Mouse (Mus musculus): ENCODE measurements around the gene Coq9. TPM values are rescaled to one million over a fixed set of nuclear protein-coding genes. Genes with fewer than 3 reads are reported as not detected.

Gene Coq9
- total and polyA plus RNA-seq, 3 experiments, result 91.9 to 169 TPM; not detected in 1

DNA sequence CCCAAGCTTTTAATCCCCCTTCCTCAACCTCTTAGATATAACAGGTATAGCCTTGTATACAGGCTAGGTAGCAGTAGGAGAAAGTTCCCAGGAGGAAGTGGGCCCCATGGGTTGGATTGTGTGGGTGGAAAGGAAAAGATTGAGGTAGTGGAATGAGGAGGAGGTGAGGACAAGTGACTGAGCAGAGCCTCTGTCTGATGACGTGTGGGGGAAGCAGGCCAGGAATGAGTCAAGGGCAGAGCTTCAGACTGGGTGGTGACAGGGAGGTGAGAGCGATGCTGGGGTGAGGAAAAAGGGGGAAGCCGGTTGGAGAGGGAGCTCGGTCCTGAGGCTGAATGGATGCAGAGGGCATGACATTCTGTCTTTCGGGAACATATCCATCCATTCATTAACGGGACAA lies 34.6 kb upstream of the Coq9 start (continued):
- no peak for TF ChIP-seq MAZ (IDR thresholded peaks at IDR 0.05; ENCODE audit: low read depth, low read length)

DNA sequence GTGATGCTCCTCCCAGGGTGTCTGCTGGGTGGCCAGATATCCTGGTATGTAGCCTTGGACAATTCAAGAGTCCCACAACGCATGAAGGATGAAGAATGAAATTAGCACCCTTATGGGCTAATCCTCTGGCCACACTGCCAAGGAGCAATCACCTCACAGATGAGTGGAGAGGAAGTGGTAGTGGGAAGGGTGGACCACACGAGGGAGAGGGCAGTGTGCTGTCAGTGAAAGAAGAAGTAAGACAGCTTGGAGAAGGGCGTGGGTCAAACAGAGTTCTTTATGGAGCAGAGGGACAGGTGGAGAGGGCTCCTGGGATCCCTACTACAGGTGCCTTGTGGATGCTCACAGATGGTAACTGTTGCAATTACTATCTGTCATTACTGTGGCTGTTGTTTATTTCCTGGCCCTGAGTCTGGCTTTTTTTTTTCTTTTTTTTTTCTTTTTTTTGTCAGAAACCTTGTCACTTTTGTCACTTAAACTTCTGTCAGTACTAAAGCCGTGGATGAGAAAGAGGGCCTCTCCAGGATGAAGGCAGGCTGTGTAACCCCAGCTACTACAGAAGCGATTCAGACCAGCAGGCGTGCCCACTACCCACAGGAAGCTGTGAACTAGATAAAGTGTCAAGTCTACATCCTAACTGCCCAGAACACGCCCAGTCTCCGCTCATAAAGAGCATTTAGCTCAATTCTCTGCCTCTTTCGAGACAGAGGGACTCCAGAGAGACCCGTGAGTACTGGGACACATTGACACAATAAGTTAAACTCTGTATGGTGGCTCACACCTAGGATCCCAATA lies 33.4 kb upstream of the Coq9 start:
- no peak overlapping the region for H3K9ac ChIP-seq (ENCODE audit: control insufficient read depth, low read depth, low read length, poor library complexity, severe bottlenecking)

DNA sequence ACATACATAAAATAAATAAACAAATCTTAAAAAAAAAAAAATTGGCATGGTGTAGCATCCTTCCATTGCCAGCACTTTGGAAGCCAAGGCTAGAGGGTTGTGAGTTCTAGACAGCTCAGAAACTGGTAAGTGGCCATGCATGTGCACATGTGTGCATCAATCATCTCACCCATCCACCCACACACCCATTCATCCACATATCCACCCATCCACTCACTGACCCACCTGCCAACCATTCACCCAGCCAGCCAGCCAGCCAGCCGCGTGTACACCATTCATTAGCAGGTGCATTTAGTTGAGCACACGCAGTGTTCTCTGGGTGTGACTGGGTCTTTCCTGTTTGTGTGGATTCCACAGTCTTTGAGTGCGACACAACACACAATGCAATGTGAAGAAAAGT lies 32.3 kb upstream of the Coq9 start:
- H3K4me1 ChIP-seq (ENCODE audit: control insufficient read depth in 1 of 2, insufficient read depth in 2 of 2, low read length in 2 of 2), result peaks cover 8 to 37% of the 10 kb centered on the region in 2 experiments

More for the DNA sequence above, 33.4 kb upstream of the Coq9 start:
- H3K27ac ChIP-seq (ENCODE audit: control insufficient read depth, low read depth, low read length), result no peak overlapping the region
- no peaks in the 10 kb centered on the region for H3K27me3 ChIP-seq (ENCODE audit: control insufficient read depth in 1 of 2, insufficient read depth in 2 of 2, low read length in 2 of 2)
- H3K79me2 ChIP-seq (ENCODE audit: control insufficient read depth, insufficient read depth, low read length, poor library complexity), result no peaks in the 10 kb centered on the region
- H3K4me3 ChIP-seq (ENCODE audit: control insufficient read depth in 1 of 2, insufficient read depth in 1 of 2, low read depth in 2 of 2, low read length in 2 of 2), result no peak overlapping the region
- H3K36me3 ChIP-seq (ENCODE audit: control insufficient read depth in 1 of 2, insufficient read depth in 2 of 2, low read length in 2 of 2), result peaks cover 0 to 19% of the 10 kb centered on the region in 2 experiments; a peak in 2 of 4 replicates
- peaks cover 8 to 43% of the 10 kb centered on the region in 2 experiments for H3K4me1 ChIP-seq (ENCODE audit: control insufficient read depth in 1 of 2, insufficient read depth in 2 of 2, low read length in 2 of 2)
- TF ChIP-seq SMC3 (IDR thresholded peaks at IDR 0.05; ENCODE audit: low read depth, low read length) (0 out of 2 replicates have a peak, but pooled peaks have one; percentile 2), ELF1 (IDR thresholded peaks at IDR 0.05; ENCODE audit: low read depth, low read length) (no peak), NELFE (IDR thresholded peaks at IDR 0.05; ENCODE audit: low read depth, low read length) (no peak), EP300 (IDR thresholded peaks at IDR 0.05; ENCODE audit: low read depth in 1 of 2, low read length in 2 of 2) (peak in 1 of 2 experiments; percentile 40; a peak in 3 of 4 replicates), MXI1 (IDR thresholded peaks at IDR 0.05; ENCODE audit: low read depth, low read length) (no peak), GATA1 (IDR thresholded peaks at IDR 0.05; ENCODE audit: low read depth, low read length) (peak; percentile 38; the same call in 1 of the 2 replicates), BHLHE40 (IDR thresholded peaks at IDR 0.05; ENCODE audit: borderline replicate concordance, low read depth, low read length) (0 out of 2 replicates have a peak, but pooled peaks have one; percentile 12), ZNF384 (IDR thresholded peaks at IDR 0.05; ENCODE audit: low read depth, low read length) (peak; percentile 49; the same call in 1 of the 2 replicates), TBP (IDR thresholded peaks at IDR 0.05; ENCODE audit: low read depth, low read length) (0 out of 2 replicates have a peak, but pooled peaks have one; percentile 12), ZC3H11A (IDR thresholded peaks at IDR 0.05; ENCODE audit: low read depth, low read length) (no peak)
- no peaks in the 10 kb centered on the region for H3K9me3 ChIP-seq (replicated peaks; ENCODE audit: insufficient read depth, low read length)
- DNase-seq (ENCODE audit: low read depth, low spot score), result peak; percentile 56

More for the DNA sequence above, 32.3 kb upstream of the Coq9 start:
- no peak overlapping the region for H3K9ac ChIP-seq (ENCODE audit: control insufficient read depth, low read depth, low read length, poor library complexity, severe bottlenecking)
- no peak overlapping the region for H3K27ac ChIP-seq (ENCODE audit: control insufficient read depth, low read depth, low read length)
- H3K79me2 ChIP-seq (ENCODE audit: control insufficient read depth, insufficient read depth, low read length, poor library complexity), result no peaks in the 10 kb centered on the region
- no peaks in the 10 kb centered on the region for H3K9me3 ChIP-seq (replicated peaks; ENCODE audit: insufficient read depth, low read length)
- no peak overlapping the region for H3K4me3 ChIP-seq (ENCODE audit: control insufficient read depth in 1 of 2, insufficient read depth in 1 of 2, low read depth in 2 of 2, low read length in 2 of 2)
- no peaks in the 10 kb centered on the region for H3K27me3 ChIP-seq (ENCODE audit: control insufficient read depth in 1 of 2, insufficient read depth in 2 of 2, low read length in 2 of 2)
- TF ChIP-seq CTCF (IDR thresholded peaks at IDR 0.05 in 2 of 3, conservative IDR thresholded peaks at IDR 0.05 in 1 of 3; ENCODE audit: control insufficient read depth in 1 of 3, insufficient read depth in 1 of 3, low read depth in 2 of 3, low read length in 3 of 3, poor library complexity in 1 of 3, severe bottlenecking in 1 of 3), result no peak
- no peak for TF ChIP-seq GABPA (IDR thresholded peaks at IDR 0.05; ENCODE audit: low read depth, low read length)
- TF ChIP-seq MAFK (IDR thresholded peaks at IDR 0.05; ENCODE audit: borderline replicate concordance, low read depth, low read length), result no peak
- TF ChIP-seq NELFE (IDR thresholded peaks at IDR 0.05; ENCODE audit: low read depth, low read length), result no peak
- TF ChIP-seq CHD2 (IDR thresholded peaks at IDR 0.05; ENCODE audit: low read length), result no peak
- TF ChIP-seq TAL1 (IDR thresholded peaks at IDR 0.05; ENCODE audit: low read length), result no peak
- TF ChIP-seq RAD21 (IDR thresholded peaks at IDR 0.05; ENCODE audit: low read depth, low read length), result no peak
- TF ChIP-seq MXI1 (IDR thresholded peaks at IDR 0.05; ENCODE audit: low read depth, low read length), result no peak
- no peak for TF ChIP-seq MYB (IDR thresholded peaks at IDR 0.05; ENCODE audit: low read depth, low read length)
- TF ChIP-seq GATA1 (IDR thresholded peaks at IDR 0.05; ENCODE audit: low read depth, low read length), result no peak
- no peak for TF ChIP-seq UBTF (IDR thresholded peaks at IDR 0.05; ENCODE audit: borderline replicate concordance, insufficient read depth, low read depth, low read length)
- no peak for TF ChIP-seq HCFC1 (IDR thresholded peaks at IDR 0.05; ENCODE audit: low read depth, low read length)
- no peak for TF ChIP-seq SIN3A (IDR thresholded peaks at IDR 0.05; ENCODE audit: low read length)
- peaks cover 0 to 17% of the 10 kb centered on the region in 2 experiments; a peak in 2 of 4 replicates for H3K36me3 ChIP-seq (ENCODE audit: control insufficient read depth in 1 of 2, insufficient read depth in 2 of 2, low read length in 2 of 2)
- no peak for DNase-seq (ENCODE audit: low read depth, low spot score)

Data from MEL (cell line).